Mouse (Mus musculus) heart, adult 2 months (tissue): Measurements from ENCODE around the gene Ythdf1.

Source experiments
- CTCF ChIP-seq: fragments of 200-600 bp; IDR thresholded peaks from 2 replicates; pipeline ENCODE4 v1.8.1; 2022; ENCODE audit warnings: antibody characterized with exemption, mild to moderate bottlenecking, moderate library complexity
- POLR2A ChIP-seq: fragments of 200-500 bp; IDR thresholded peaks from 2 replicates; pipeline ENCODE4 v1.6.1; 2011; ENCODE audit warnings: mild to moderate bottlenecking, low read depth, low read length, control low read depth; ENCODE audit not compliant: insufficient read depth

GRCm38 (mm10) chr2:180915886-180916433 is 4.8 kb downstream of the Ythdf1 start:
- TF ChIP-seq CTCF (no peak), POLR2A (no peak)
